Mouse (Mus musculus) ovary, adult 10 weeks (tissue): ENCODE results near the gene Smpx. TPM values are rescaled to one million over a fixed set of nuclear protein-coding genes. Genes with fewer than 3 reads are reported as not detected.

Experiments
- polyA plus RNA-seq: library from polyadenylated mRNA; stranded (reverse); fragments of 350-450 nt; fragmentation: Illumina TruSeq; extraction: RNeasy Lipid Tissue Mini Kit (QIAGEN cat#74804); gene quantifications from one replicate; pipeline ENCODE4 v1.2.3, GENCODE M21; 2014

Smpx gene
- polyA plus RNA-seq = 135 TPM

GRCm38 (mm10) chrX:157698862-157699261 lies at the start of gene Smpx:
Gene Smpx, plus strand, starts transcription at chrX:157698910.

Other genes with a start within 250 kb of the Smpx start
- gene Sms, start 206.6 kb upstream of the Smpx start, polyA plus RNA-seq = 68.0 TPM
- 12.7 TPM for gene Yy2, start 129.9 kb upstream of the Smpx start, polyA plus RNA-seq
- 88.7 TPM for gene Mbtps2, start 100.2 kb upstream of the Smpx start, polyA plus RNA-seq
- gene Klhl34, start 119.5 kb downstream of the Smpx start, polyA plus RNA-seq = not detected